In genomic region chrX:107858165-107858564, GRCm38 (mm10) we compare ENCODE assay signal across 14 mouse cellular contexts. TPM values are rescaled to one million over a fixed set of nuclear protein-coding genes. Genes with fewer than 3 reads are reported as not detected.
DNase-seq lines count a peak whose midpoint lies in the region; ATAC-seq and TF ChIP-seq lines count a peak whose summit lies in the region.
"Had no signal": no experiment of that assay in that cellular context is flagged by ENCODE, and none has a peak within 500 bp of the region (broad histone marks: within the 10 kb centered on the region; RNA-seq: fewer than 3 reads in every experiment).

No protein-coding gene starts in this region.

- no peak overlapping the region for H3K4me2 ChIP-seq in hindbrain, postnatal 0 days (ENCODE audit: low read depth, low read length)
- H3K4me2 ChIP-seq in limb, embryonic 14.5 days (replicated peaks; ENCODE audit: low read depth, low read length, severe bottlenecking) = no peak overlapping the region
- H3K4me2 ChIP-seq: heart, embryonic 12.5 days; hindbrain, embryonic 15.5 days; liver, embryonic 13.5 days had no signal

- no peak overlapping the region for H3K4me3 ChIP-seq in hindbrain, postnatal 0 days (ENCODE audit: low read length)
- no peak overlapping the region for H3K4me3 ChIP-seq in hindbrain, embryonic 10.5 days
- no peak overlapping the region for H3K4me3 ChIP-seq in limb, embryonic 14.5 days (replicated peaks; ENCODE audit: low read length)
- H3K4me3 ChIP-seq: heart, embryonic 12.5 days; hindbrain, embryonic 15.5 days; liver, embryonic 13.5 days had no signal

- no peak for TF ChIP-seq POLR2A in limb, embryonic 14.5 days (IDR thresholded peaks at IDR 0.05; ENCODE audit: borderline replicate concordance, extremely low read depth, insufficient read depth, insufficient read length)

- no peaks in the 10 kb centered on the region for H3K36me3 ChIP-seq in hindbrain, postnatal 0 days (ENCODE audit: insufficient read depth, low read length)
- no peaks in the 10 kb centered on the region for H3K36me3 ChIP-seq in hindbrain, embryonic 10.5 days
- no peaks in the 10 kb centered on the region for H3K36me3 ChIP-seq in limb, embryonic 14.5 days (ENCODE audit: control insufficient read depth, insufficient read depth, low read length)
- H3K36me3 ChIP-seq: heart, embryonic 12.5 days; hindbrain, embryonic 15.5 days; liver, embryonic 13.5 days had no signal

- no peaks in the 10 kb centered on the region for H3K9me3 ChIP-seq in hindbrain, postnatal 0 days (ENCODE audit: low read length)
- H3K9me3 ChIP-seq in hindbrain, embryonic 10.5 days = no peaks in the 10 kb centered on the region
- H3K9me3 ChIP-seq in limb, embryonic 14.5 days (ENCODE audit: control insufficient read depth, low read length) = no peaks in the 10 kb centered on the region
- H3K9me3 ChIP-seq: heart, embryonic 12.5 days; hindbrain, embryonic 15.5 days; liver, embryonic 13.5 days had no signal

- ATAC-seq in hindbrain, postnatal 0 days = no peak
- ATAC-seq in limb, embryonic 14.5 days (ENCODE audit: low FRiP score, low read depth) = no peak

- no peaks in the 10 kb centered on the region for H3K27me3 ChIP-seq in hindbrain, postnatal 0 days (ENCODE audit: insufficient read depth, low read length)
- no peaks in the 10 kb centered on the region for H3K27me3 ChIP-seq in hindbrain, embryonic 10.5 days (ENCODE audit: insufficient read depth, poor library complexity, severe bottlenecking)
- H3K27me3 ChIP-seq in limb, embryonic 14.5 days (ENCODE audit: control insufficient read depth, insufficient read depth, low read length) = no peaks in the 10 kb centered on the region
- H3K27me3 ChIP-seq: heart, embryonic 12.5 days; hindbrain, embryonic 15.5 days; liver, embryonic 13.5 days had no signal

- H3K27ac ChIP-seq in hindbrain, postnatal 0 days = no peak overlapping the region
- H3K27ac ChIP-seq in hindbrain, embryonic 10.5 days = no peak overlapping the region
- H3K27ac ChIP-seq in limb, embryonic 14.5 days (replicated peaks; ENCODE audit: low read depth, low read length) = no peak overlapping the region
- H3K27ac ChIP-seq: hindbrain, embryonic 15.5 days; liver, embryonic 13.5 days had no signal

- H3K9ac ChIP-seq in hindbrain, postnatal 0 days (replicated peaks; ENCODE audit: low read length) = no peak overlapping the region
- no peak overlapping the region for H3K9ac ChIP-seq in limb, embryonic 14.5 days (ENCODE audit: low read depth, low read length, severe bottlenecking)
- H3K9ac ChIP-seq: heart, embryonic 12.5 days; hindbrain, embryonic 15.5 days; liver, embryonic 13.5 days had no signal

- peak; percentile 1 for DNase-seq in hindbrain, postnatal 0 days (ENCODE audit: low spot score)
- DNase-seq in hindbrain, embryonic 10.5 days (ENCODE audit: low spot score) = no peak
- DNase-seq in A20 (ENCODE audit: low read depth, low spot score) = peak; percentile 2
- peak; percentile 18 for DNase-seq in R1 (ENCODE audit: low read depth, low spot score)
- peak; percentile 31 for DNase-seq in limb, embryonic 14.5 days (ENCODE audit: low spot score)
- DNase-seq in left cerebral cortex, postnatal 4 days = no peak
- DNase-seq in layer of hippocampus, postnatal 36 days = no peak
- DNase-seq: cerebellum, postnatal 10 days; kidney, postnatal 14 days; liver, embryonic 13.5 days; right cerebral cortex, adult 18-20 months; thymus, postnatal 25 days had no signal

- TF ChIP-seq CTCF in hindbrain, postnatal 0 days (IDR thresholded peaks at IDR 0.05; ENCODE audit: low read depth) = no peak

- WGBS in hindbrain, postnatal 0 days = 30% methylated on average over 4 of the region's 4 CpGs
- 39% methylated on average over 4 of the region's 4 CpGs for WGBS in hindbrain, embryonic 10.5 days
- 26% methylated on average over 4 of the region's 4 CpGs for WGBS in limb, embryonic 14.5 days

- intact Hi-C loops in left cerebral cortex, postnatal 4 days (cut with DNase I) = no loop called here

- H3K4me1 ChIP-seq in hindbrain, postnatal 0 days (ENCODE audit: insufficient read depth, low read length) = no peaks in the 10 kb centered on the region
- no peaks in the 10 kb centered on the region for H3K4me1 ChIP-seq in hindbrain, embryonic 10.5 days (replicated peaks)
- H3K4me1 ChIP-seq in limb, embryonic 14.5 days (ENCODE audit: control insufficient read depth, insufficient read depth, low read length) = no peaks in the 10 kb centered on the region
- H3K4me1 ChIP-seq: heart, embryonic 12.5 days; hindbrain, embryonic 15.5 days; liver, embryonic 13.5 days had no signal

RNA-seq across cellular contexts. Expression of gene 2610002M06Rik, which starts 42.0 kb away (rescaled TPM):
- total RNA-seq in hindbrain, postnatal 0 days (2014; rRNA removed) = 25.6 and 27.1 TPM in 2 replicates
- 17.5 TPM in 2 replicates for polyA plus RNA-seq in hindbrain, postnatal 0 days (2015; fragmentation: Nextera tagmentation; extraction: Ambion mirVana)
- polyA plus RNA-seq in hindbrain, embryonic 10.5 days (2016; fragmentation: Nextera tagmentation; extraction: Ambion mirVana) = 6.1 and 6.9 TPM in 2 replicates
- 7.6 and 8.0 TPM in 2 replicates for polyA plus RNA-seq in limb, embryonic 14.5 days (2012; rRNA removed)
- 9.7 and 12.6 TPM in 2 replicates for polyA plus RNA-seq in limb, embryonic 14.5 days (2014; fragmentation: Nextera tagmentation; extraction: Ambion mirVana)
- total RNA-seq in left cerebral cortex, postnatal 4 days (2021) = 10 to 100 TPM; 36.7 to 38.6 TPM
- total RNA-seq in layer of hippocampus, postnatal 36 days (2021) = 10 to 100 TPM; 30.9 to 31.5 TPM

Comparison
In these comparisons a context has a peak if more than half of its experiments do, and no peak if none do; other contexts are left out.
1. DNase-seq: peak in hindbrain, postnatal 0 days (single experiment), A20 (single experiment), R1 (single experiment) and limb, embryonic 14.5 days (single experiment); none in hindbrain, embryonic 10.5 days (single experiment), left cerebral cortex, postnatal 4 days (single experiment) and layer of hippocampus, postnatal 36 days (0 of 2).